Mouse (Mus musculus): Measurements from ENCODE around the gene Klhl3.

DNA sequence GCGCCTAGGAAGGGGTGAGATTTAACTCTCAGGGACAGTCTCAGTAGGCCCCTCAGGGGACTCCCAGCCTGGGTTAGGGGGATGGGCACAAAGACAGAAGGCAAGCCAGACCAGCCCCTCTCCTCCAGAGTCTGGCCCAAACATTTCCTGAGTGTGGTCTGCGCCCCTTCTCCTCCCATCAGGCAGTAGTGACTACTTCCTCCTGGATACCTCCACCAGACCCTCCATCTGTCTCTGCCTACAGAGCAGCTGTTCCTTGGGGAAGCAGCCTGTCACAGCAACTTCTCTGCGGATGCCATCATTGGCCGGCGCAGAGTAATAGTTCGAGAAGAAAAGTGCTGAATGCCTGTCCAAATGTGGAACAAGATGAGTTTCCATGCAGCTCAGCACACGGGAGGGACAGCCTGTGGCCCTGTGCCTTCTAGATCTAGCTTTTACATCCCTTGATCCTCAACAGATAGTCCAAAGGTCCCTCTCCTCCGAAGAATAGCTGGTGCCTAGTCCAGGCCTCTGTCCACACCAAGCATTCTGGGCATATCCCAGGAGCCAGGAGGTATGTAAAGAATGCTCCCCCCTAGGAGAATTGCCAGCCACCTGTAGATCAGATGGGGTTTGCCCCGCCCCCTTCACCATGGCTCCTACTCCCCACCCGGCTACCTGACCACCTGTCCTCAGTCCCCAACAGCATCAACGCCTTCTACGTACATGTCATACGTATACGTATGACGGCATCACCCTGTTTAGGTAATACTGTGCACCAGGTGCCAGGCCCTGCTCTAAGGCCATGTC lies 44.8 kb downstream of the Klhl3 start:
- TF ChIP-seq EP300 (IDR thresholded peaks at IDR 0.05): no peak
- no peak for TF ChIP-seq CTCF (IDR thresholded peaks at IDR 0.05)
